Comparison of ENCODE assay signal across 11 mouse cellular contexts in the genomic region with DNA sequence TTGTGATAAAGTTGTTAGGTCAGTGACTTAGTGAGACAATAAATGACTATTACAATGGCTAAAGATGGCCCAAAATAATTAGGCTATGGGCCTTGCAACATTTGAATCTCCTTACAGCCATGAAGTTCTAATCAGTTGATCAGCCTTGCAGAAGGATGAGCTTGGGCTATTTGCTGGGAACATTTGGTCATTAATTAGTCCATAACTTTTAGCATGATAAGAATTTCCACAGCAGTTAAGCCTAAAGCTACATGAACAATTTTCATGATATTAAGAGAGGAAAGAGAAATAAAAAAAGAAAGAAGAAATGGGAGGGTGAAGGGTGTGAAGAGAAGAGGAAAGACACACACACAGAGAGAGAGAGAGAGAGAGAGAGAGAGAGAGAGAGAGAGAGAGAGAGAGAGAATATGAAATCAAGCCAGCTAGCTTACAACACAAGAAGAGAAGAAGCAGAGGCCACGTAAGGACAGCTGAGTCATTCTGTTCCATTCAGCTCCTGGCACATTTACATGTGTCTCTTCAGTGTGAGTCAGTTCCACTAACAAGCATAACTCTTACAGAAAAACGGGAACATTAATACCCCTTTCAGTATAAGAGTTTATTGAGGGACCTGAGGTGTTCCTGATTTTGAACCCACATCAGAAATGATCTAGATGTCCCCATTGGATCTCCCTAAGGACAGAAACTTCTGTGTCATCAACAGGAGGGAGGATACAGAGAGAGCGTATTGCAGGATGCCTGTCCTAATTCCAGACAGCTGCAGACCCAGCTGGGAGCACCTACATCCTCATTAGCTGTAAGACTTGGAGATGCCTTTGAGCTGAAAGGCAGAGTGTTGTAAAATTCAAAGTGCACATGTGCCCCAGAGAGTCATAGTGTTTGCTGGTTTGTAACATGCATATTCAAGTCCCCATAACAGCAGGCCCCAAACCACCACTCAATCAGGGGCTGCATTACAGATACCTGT.
A peak's percentile ranks its signal among the peaks of the same experiment; 100 is the strongest.
DNase-seq lines count a peak whose midpoint lies in the region; ATAC-seq and TF ChIP-seq lines count a peak whose summit lies in the region.
"Had no signal": no experiment of that assay in that cellular context is flagged by ENCODE, and none has a peak within 500 bp of the region (broad histone marks: within the 10 kb centered on the region; RNA-seq: fewer than 3 reads in every experiment).

No protein-coding gene starts in this region.

- peak; percentile 24 to 60 for DNase-seq in layer of hippocampus, adult 18-20 months (ENCODE audit: low spot score in 2 of 2)
- no peak for DNase-seq in layer of hippocampus, postnatal 25 days (ENCODE audit: extremely low spot score in 1 of 2, low spot score in 1 of 2)
- DNase-seq in Muller cell, postnatal 12 days (ENCODE audit: inconsistent ontology term) = peak; percentile 92
- DNase-seq in gastrocnemius, adult 2 months = peak; percentile 25
- peak; percentile 39 to 71 for DNase-seq in left cerebral cortex, postnatal 14 days (ENCODE audit: low spot score in 2 of 2)

- intact Hi-C loops in gastrocnemius, adult 2 months (cut with DNase I) = no loop called here
- intact Hi-C loops in left cerebral cortex, postnatal 14 days (cut with DNase I) = no loop called here

- TF ChIP-seq CTCF in gastrocnemius, adult 2 months (IDR thresholded peaks at IDR 0.05) = no peak

- H3K4me3 ChIP-seq in gastrocnemius, adult 2 months = no peak overlapping the region
- H3K4me3 ChIP-seq: midbrain, embryonic 12.5 days; neural tube, embryonic 15.5 days had no signal

- peak overlapping the region; percentile 75 for H3K27ac ChIP-seq in gastrocnemius, adult 2 months
- H3K27ac ChIP-seq: hindbrain, postnatal 0 days; midbrain, embryonic 12.5 days; neural tube, embryonic 15.5 days had no signal

- no peak for ATAC-seq in erythroid progenitor cell, adult 5-6 weeks (replicated peaks; ENCODE audit: low FRiP score, poor library complexity, severe bottlenecking)
- no peak for ATAC-seq in megakaryocyte progenitor cell, adult 5-6 weeks (replicated peaks; ENCODE audit: poor library complexity)
- no peak for ATAC-seq in erythroblast, adult 5-6 weeks (replicated peaks; ENCODE audit: low FRiP score, poor library complexity, severe bottlenecking)
- ATAC-seq: hindbrain, postnatal 0 days had no signal

Comparison
In these comparisons a context has a peak if more than half of its experiments do, and no peak if none do; other contexts are left out.
1. DNase-seq: peak in layer of hippocampus, adult 18-20 months (2 of 2), Muller cell, postnatal 12 days (single experiment), gastrocnemius, adult 2 months (single experiment) and left cerebral cortex, postnatal 14 days (2 of 2); none in layer of hippocampus, postnatal 25 days (0 of 2).